Mouse (Mus musculus): ENCODE data around the gene Fam102a.

GRCm38 (mm10) chr2:32534733-32535471, at the start of gene Fam102a:
- TF ChIP-seq EP300 (IDR thresholded peaks at IDR 0.05; ENCODE audit: low read depth) (no peak), CTCF (IDR thresholded peaks at IDR 0.05; ENCODE audit: low read depth) (no peak)

Data from liver, embryonic 14.5 days (tissue).